8 mouse cellular contexts compared by ENCODE assay signal in genomic region chr13:21855698-21856162, GRCm38 (mm10). TPM values are rescaled to one million over a fixed set of nuclear protein-coding genes. Genes with fewer than 3 reads are reported as not detected.
DNase-seq lines count a peak whose midpoint lies in the region; ATAC-seq and TF ChIP-seq lines count a peak whose summit lies in the region.

No protein-coding gene starts in this region.

- H3K27ac ChIP-seq in lung, embryonic 14.5 days (ENCODE audit: low read depth): no peak overlapping the region
- H3K27ac ChIP-seq in forebrain, embryonic 14.5 days (ENCODE audit: low read depth, low read length): no peak overlapping the region
- no peak overlapping the region for H3K27ac ChIP-seq in intestine, embryonic 14.5 days (ENCODE audit: low read depth)

- intact Hi-C loops in left cerebral cortex, postnatal 36 days (cut with DNase I): no loop called here

- TF ChIP-seq CTCF in lung, embryonic 14.5 days (IDR thresholded peaks at IDR 0.05; ENCODE audit: low read depth): no peak

- under 1% methylated on average over 15 of the region's 15 CpGs for WGBS in lung, embryonic 14.5 days
- 1% methylated on average over 15 of the region's 15 CpGs for WGBS in forebrain, embryonic 14.5 days
- WGBS in intestine, embryonic 14.5 days: 3% methylated on average over 15 of the region's 15 CpGs

- H3K4me2 ChIP-seq in lung, embryonic 14.5 days: peak overlapping the region; percentile 59
- peak overlapping the region; percentile 47 for H3K4me2 ChIP-seq in forebrain, embryonic 14.5 days (ENCODE audit: low read length)
- H3K4me2 ChIP-seq in intestine, embryonic 14.5 days (ENCODE audit: low read length): peak overlapping the region; percentile 50

- H3K4me1 ChIP-seq in lung, embryonic 14.5 days (ENCODE audit: insufficient read depth): no peaks in the 10 kb centered on the region
- H3K4me1 ChIP-seq in forebrain, embryonic 14.5 days (ENCODE audit: control insufficient read depth, insufficient read depth, low read length): no peaks in the 10 kb centered on the region
- H3K4me1 ChIP-seq in intestine, embryonic 14.5 days (replicated peaks; ENCODE audit: control insufficient read depth, insufficient read depth, low read length): no peaks in the 10 kb centered on the region

- no peaks in the 10 kb centered on the region for H3K9me3 ChIP-seq in lung, embryonic 14.5 days (ENCODE audit: low read depth, low read length)
- H3K9me3 ChIP-seq in forebrain, embryonic 14.5 days (replicated peaks; ENCODE audit: control insufficient read depth, low read length): no peaks in the 10 kb centered on the region
- no peaks in the 10 kb centered on the region for H3K9me3 ChIP-seq in intestine, embryonic 14.5 days (ENCODE audit: control insufficient read depth, low read length)

- no peaks in the 10 kb centered on the region for H3K36me3 ChIP-seq in lung, embryonic 14.5 days (ENCODE audit: insufficient read depth)
- no peaks in the 10 kb centered on the region for H3K36me3 ChIP-seq in forebrain, embryonic 14.5 days (ENCODE audit: control insufficient read depth, insufficient read depth, low read length)
- H3K36me3 ChIP-seq in intestine, embryonic 14.5 days (ENCODE audit: control insufficient read depth, insufficient read depth, low read length): no peaks in the 10 kb centered on the region

- ATAC-seq in lung, embryonic 14.5 days (ENCODE audit: insufficient read depth): peak; percentile 45; the same call in 1 of the 2 replicates
- peak; percentile 52 for ATAC-seq in forebrain, embryonic 14.5 days
- peak; percentile 60; the same call in 1 of the 2 replicates for ATAC-seq in intestine, embryonic 14.5 days (replicated peaks; ENCODE audit: low FRiP score, low TSS enrichment, low read depth)

- no peaks in the 10 kb centered on the region for H3K27me3 ChIP-seq in lung, embryonic 14.5 days (ENCODE audit: insufficient read depth, low read length)
- H3K27me3 ChIP-seq in forebrain, embryonic 14.5 days (replicated peaks; ENCODE audit: control insufficient read depth, insufficient read depth, low read length): no peaks in the 10 kb centered on the region
- H3K27me3 ChIP-seq in intestine, embryonic 14.5 days (replicated peaks; ENCODE audit: control insufficient read depth, insufficient read depth, low read length): no peaks in the 10 kb centered on the region

- H3K4me3 ChIP-seq in lung, embryonic 14.5 days (ENCODE audit: low read depth, low read length): peak overlapping the region; percentile 49
- H3K4me3 ChIP-seq in forebrain, embryonic 14.5 days (ENCODE audit: low read depth, low read length): peak overlapping the region; percentile 33
- peak overlapping the region; percentile 45 for H3K4me3 ChIP-seq in intestine, embryonic 14.5 days (ENCODE audit: low read depth, low read length)

- H3K9ac ChIP-seq in lung, embryonic 14.5 days: peak overlapping the region; percentile 47
- 0 out of 2 replicates have a peak overlapping the region, but pooled peaks have one; percentile 21 for H3K9ac ChIP-seq in forebrain, embryonic 14.5 days (ENCODE audit: low read length)
- peak overlapping the region; percentile 34 for H3K9ac ChIP-seq in intestine, embryonic 14.5 days (ENCODE audit: low read length)

- peak; percentile 88 for DNase-seq in lung, embryonic 14.5 days
- DNase-seq in lung, postnatal 14 days: no peak
- DNase-seq in c-Kit-positive CD71-positive TER-119-positive erythroid progenitor cells, embryonic 14.5 days (ENCODE audit: low spot score): peak; percentile 85
- DNase-seq in forebrain, embryonic 14.5 days (ENCODE audit: low spot score): peak; percentile 75
- peak; percentile 75 for DNase-seq in intestine, embryonic 14.5 days (ENCODE audit: low spot score)
- DNase-seq in left cerebral cortex, postnatal 36 days (ENCODE audit: low spot score in 2 of 2): peak; percentile 29 to 35
- DNase-seq in naive thymus-derived CD4-positive, alpha-beta T cell, adult 2 months (ENCODE audit: low read depth): peak; percentile 46
- peak; percentile 7 to 14 for DNase-seq in thymus, postnatal 36 days

RNA-seq across cellular contexts. Expression of gene Hist1h2br, which starts 22.2 kb away (rescaled TPM):
- 26.4 and 28.5 TPM in 2 replicates for polyA plus RNA-seq in lung, embryonic 14.5 days (2014; fragmentation: Nextera tagmentation; extraction: Ambion mirVana)
- 9.4 and 17.8 TPM in 2 replicates for polyA plus RNA-seq in forebrain, embryonic 14.5 days (2014; fragmentation: Nextera tagmentation; extraction: Ambion mirVana)
- polyA plus RNA-seq in intestine, embryonic 14.5 days (2014; fragmentation: Nextera tagmentation; extraction: Ambion mirVana): 22.1 and 24.2 TPM in 2 replicates
- 10 to 100 TPM; 35.5 to 38.8 TPM for total RNA-seq in left cerebral cortex, postnatal 36 days (2021)

RNA-seq across cellular contexts. Expression of gene Hist1h2ap, which starts 22.4 kb away (rescaled TPM):
- 5,437 and 5,439 TPM in 2 replicates for polyA plus RNA-seq in lung, embryonic 14.5 days (2014; fragmentation: Nextera tagmentation; extraction: Ambion mirVana)
- polyA plus RNA-seq in forebrain, embryonic 14.5 days (2014; fragmentation: Nextera tagmentation; extraction: Ambion mirVana): 2,010 and 3,186 TPM in 2 replicates
- polyA plus RNA-seq in intestine, embryonic 14.5 days (2014; fragmentation: Nextera tagmentation; extraction: Ambion mirVana): 4,338 and 4,830 TPM in 2 replicates
- 10 to 100 TPM; 20.2 to 20.7 TPM for total RNA-seq in left cerebral cortex, postnatal 36 days (2021)

RNA-seq across cellular contexts. Expression of gene Hist1h4n, which starts 23.7 kb away (rescaled TPM):
- polyA plus RNA-seq in lung, embryonic 14.5 days (2014; fragmentation: Nextera tagmentation; extraction: Ambion mirVana): 31.8 and 32.5 TPM in 2 replicates
- 4.6 and 16.7 TPM in 2 replicates for polyA plus RNA-seq in forebrain, embryonic 14.5 days (2014; fragmentation: Nextera tagmentation; extraction: Ambion mirVana)
- polyA plus RNA-seq in intestine, embryonic 14.5 days (2014; fragmentation: Nextera tagmentation; extraction: Ambion mirVana): 20.6 and 22.9 TPM in 2 replicates
- total RNA-seq in left cerebral cortex, postnatal 36 days (2021): 10 to 100 TPM; 21.3 to 23.4 TPM

RNA-seq across cellular contexts. Expression of gene Hist1h4m, which starts 44.2 kb away (rescaled TPM):
- polyA plus RNA-seq in lung, embryonic 14.5 days (2014; fragmentation: Nextera tagmentation; extraction: Ambion mirVana): not detected in 2 replicates
- not detected in 2 replicates for polyA plus RNA-seq in forebrain, embryonic 14.5 days (2014; fragmentation: Nextera tagmentation; extraction: Ambion mirVana)
- not detected in 2 replicates for polyA plus RNA-seq in intestine, embryonic 14.5 days (2014; fragmentation: Nextera tagmentation; extraction: Ambion mirVana)
- total RNA-seq in left cerebral cortex, postnatal 36 days (2021): 100 to 1,000 TPM; 258 to 294 TPM

RNA-seq across cellular contexts. Expression of gene Hist1h2ao, which starts 45.5 kb away (rescaled TPM):
- polyA plus RNA-seq in lung, embryonic 14.5 days (2014; fragmentation: Nextera tagmentation; extraction: Ambion mirVana): 1.9 TPM in 1 of 2 replicates, not detected in the other
- polyA plus RNA-seq in forebrain, embryonic 14.5 days (2014; fragmentation: Nextera tagmentation; extraction: Ambion mirVana): not detected in 2 replicates
- 4.0 TPM in 1 of 2 replicates, not detected in the other for polyA plus RNA-seq in intestine, embryonic 14.5 days (2014; fragmentation: Nextera tagmentation; extraction: Ambion mirVana)
- total RNA-seq in left cerebral cortex, postnatal 36 days (2021): 10 to 100 TPM; 12.4 to 22.5 TPM
